Mouse (Mus musculus): ENCODE measurements at regions not wholly inside any gene's neighbourhood (a gene's known extent, or its start where the extent isn't known, plus 50 kb on each side); places are given as distances from the start of the nearest gene placed in this dataset.

DNA sequence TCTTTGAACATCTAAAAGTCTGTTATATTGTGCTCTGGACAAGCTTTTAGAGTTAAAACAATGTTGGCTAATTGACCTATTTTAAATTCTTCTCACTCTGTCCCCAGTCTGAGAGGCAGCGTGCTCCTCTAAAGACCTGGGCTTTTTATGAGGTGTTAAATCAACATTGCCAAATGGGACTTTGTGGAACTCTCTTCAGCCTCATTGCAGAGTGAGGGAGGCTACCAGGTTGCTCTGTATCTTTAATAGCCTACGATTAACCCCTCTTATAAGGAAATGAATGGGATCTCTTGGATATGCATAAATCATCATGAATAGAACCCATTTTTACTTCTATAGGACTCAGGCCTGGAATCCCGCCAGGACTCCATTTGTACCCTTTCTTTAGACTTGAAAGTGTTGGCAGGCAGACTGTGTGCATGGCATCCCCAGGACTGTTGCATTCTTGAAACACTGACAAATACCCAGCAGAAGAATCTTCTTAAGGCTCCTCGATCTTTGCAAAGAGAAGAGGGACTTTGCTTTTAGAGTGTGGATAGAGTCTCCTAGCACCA lies 2157.1 kb downstream of the 4930444P10Rik start:
- 0 out of 2 replicates have a peak, but pooled peaks cover 5% of the 10 kb centered on the region for H3K27me3 ChIP-seq
- no peak overlapping the region for H3K27ac ChIP-seq
- no peaks in the 10 kb centered on the region for H3K36me3 ChIP-seq
- no peak overlapping the region for H3K4me2 ChIP-seq (replicated peaks)
- ATAC-seq (ENCODE audit: low FRiP score, low read depth), result no peak
- peaks cover 5% of the 10 kb centered on the region for H3K9me3 ChIP-seq
- H3K4me1 ChIP-seq, result peaks cover 19% of the 10 kb centered on the region
- no peak overlapping the region for H3K4me3 ChIP-seq
- no peak overlapping the region for H3K9ac ChIP-seq
- 16% methylated on average over 4 of the region's 4 CpGs for WGBS

DNA sequence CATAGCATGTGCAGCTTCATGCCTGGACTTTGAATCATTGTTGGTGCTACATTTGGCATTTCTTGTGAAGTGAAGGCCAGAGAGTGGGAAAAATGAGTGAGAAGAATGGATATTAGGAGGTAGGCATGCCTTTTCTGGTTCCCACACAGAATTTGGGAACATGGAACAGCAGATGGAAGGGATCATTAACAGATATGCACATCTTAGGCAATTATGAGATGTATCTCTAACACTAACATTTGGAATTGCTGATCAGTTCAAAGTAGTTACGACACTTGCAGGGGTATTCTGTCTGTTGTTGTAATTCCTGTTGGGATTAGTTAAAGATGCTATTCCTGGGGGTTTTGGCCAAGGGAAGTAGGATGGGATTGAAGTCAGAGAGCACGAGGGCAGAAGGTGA lies 2164.4 kb downstream of the 4930444P10Rik start:
- no peak overlapping the region for H3K4me2 ChIP-seq (replicated peaks)
- H3K27me3 ChIP-seq, result no peaks in the 10 kb centered on the region

DNA sequence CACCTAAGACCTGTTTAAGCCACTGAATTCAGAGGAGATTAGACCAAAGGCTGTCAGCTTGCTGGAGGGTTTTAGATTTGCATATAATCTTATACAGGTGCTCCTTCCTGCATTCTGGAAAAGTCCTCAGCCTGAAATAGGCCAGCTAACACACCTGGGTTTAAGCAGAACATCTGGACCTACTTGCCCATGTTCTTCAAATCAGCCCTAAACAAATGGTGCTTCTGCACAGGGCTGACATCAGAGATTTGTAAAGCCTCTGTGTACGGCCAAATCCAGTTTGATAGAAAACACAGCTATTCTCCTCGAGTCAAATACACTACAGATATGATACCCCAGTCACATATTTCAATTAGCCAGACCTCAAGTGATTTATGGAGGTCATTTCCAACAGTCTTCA lies 2165.2 kb downstream of the 4930444P10Rik start:
- Histone ChIP-seq H3K4me3 (no peak overlapping the region), H3K9ac (no peak overlapping the region), H3K27me3 (no peaks in the 10 kb centered on the region), H3K9me3 (no peaks in the 10 kb centered on the region), H3K4me2 (replicated peaks) (no peak overlapping the region), H3K36me3 (no peaks in the 10 kb centered on the region), H3K27ac (no peak overlapping the region), H3K4me1 (peaks cover 20% of the 10 kb centered on the region; the same call in 1 of the 2 replicates)
- peak; percentile 69; the same call in 1 of the 2 replicates for ATAC-seq (ENCODE audit: low FRiP score, low read depth)
- WGBS, result 12% methylated on average over 2 of the region's 2 CpGs

More for the DNA sequence above, 2164.4 kb downstream of the 4930444P10Rik start:
- no peak for ATAC-seq (ENCODE audit: low FRiP score, low read depth)
- H3K36me3 ChIP-seq, result no peaks in the 10 kb centered on the region
- H3K4me3 ChIP-seq, result no peak overlapping the region
- no peak overlapping the region for H3K9ac ChIP-seq
- no peak overlapping the region for H3K27ac ChIP-seq
- no peaks in the 10 kb centered on the region for H3K9me3 ChIP-seq
- 85% methylated on average over 2 of the region's 2 CpGs for WGBS
- H3K4me1 ChIP-seq, result peaks cover 20% of the 10 kb centered on the region; the same call in 1 of the 2 replicates

DNA sequence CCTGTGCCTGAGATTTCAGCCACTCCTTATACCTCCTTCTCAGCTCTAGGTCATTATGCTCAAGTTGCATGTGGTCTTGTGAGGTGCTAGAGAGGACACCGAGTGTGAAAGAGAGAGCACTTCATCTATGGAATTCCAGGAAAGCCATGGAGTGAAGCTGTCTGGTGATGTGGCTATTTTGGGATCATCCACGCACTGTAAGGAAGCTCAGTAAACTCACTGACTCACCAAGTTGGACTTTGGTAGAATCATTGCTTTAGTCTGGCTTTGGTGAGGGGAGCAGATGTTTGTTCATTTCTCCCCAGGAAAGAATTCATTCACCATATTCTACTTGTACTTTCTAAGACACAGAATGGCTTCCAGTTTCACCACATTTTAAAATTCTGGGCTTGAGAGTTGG lies 2167.1 kb downstream of the 4930444P10Rik start:
- no peak overlapping the region for H3K27ac ChIP-seq
- H3K9me3 ChIP-seq, result 0 out of 2 replicates have a peak, but pooled peaks cover 9% of the 10 kb centered on the region
- H3K9ac ChIP-seq, result no peak overlapping the region
- no peaks in the 10 kb centered on the region for H3K36me3 ChIP-seq
- H3K4me1 ChIP-seq, result 0 out of 2 replicates have a peak, but pooled peaks cover 11% of the 10 kb centered on the region
- WGBS, result 82% methylated on average over 2 of the region's 2 CpGs
- H3K4me2 ChIP-seq (replicated peaks), result no peak overlapping the region
- no peaks in the 10 kb centered on the region for H3K27me3 ChIP-seq
- no peak overlapping the region for H3K4me3 ChIP-seq
- ATAC-seq (ENCODE audit: low FRiP score, low read depth), result no peak

DNA sequence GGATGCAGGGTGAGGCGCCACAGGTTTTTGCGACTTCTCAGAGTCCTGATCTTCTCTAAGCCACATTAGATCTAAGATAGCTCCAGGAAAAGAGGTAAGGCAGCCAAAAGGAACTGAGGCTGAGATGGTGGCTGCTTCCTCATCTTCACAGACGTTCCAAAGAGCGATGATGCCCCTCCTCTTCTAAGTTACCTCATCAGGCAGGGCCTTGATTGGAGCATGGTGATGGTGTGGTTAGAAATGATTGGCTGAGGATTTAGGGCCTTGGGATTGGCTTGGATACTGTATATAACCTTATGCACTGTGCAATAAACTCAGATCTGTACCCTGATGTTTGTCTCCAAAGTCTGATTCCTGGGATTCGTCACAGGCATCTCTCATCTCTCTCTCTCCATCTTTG lies 2177.9 kb downstream of the 4930444P10Rik start:
- H3K36me3 ChIP-seq, result no peaks in the 10 kb centered on the region
- no peaks in the 10 kb centered on the region for H3K27me3 ChIP-seq
- no peak overlapping the region for H3K4me3 ChIP-seq
- H3K27ac ChIP-seq, result no peak overlapping the region
- no peak overlapping the region for H3K4me2 ChIP-seq (replicated peaks)
- no peak for ATAC-seq (ENCODE audit: low FRiP score, low read depth)
- no peaks in the 10 kb centered on the region for H3K9me3 ChIP-seq
- 88% methylated on average over 5 of the region's 5 CpGs for WGBS
- no peak overlapping the region for H3K9ac ChIP-seq
- H3K4me1 ChIP-seq, result no peaks in the 10 kb centered on the region

GRCm38 (mm10) chr1:13879126-13879525 lies 2214.0 kb downstream of the 4930444P10Rik start:
- WGBS, result 92% methylated on average over 2 of the region's 2 CpGs
- ATAC-seq (ENCODE audit: low FRiP score, low read depth), result no peak

DNA sequence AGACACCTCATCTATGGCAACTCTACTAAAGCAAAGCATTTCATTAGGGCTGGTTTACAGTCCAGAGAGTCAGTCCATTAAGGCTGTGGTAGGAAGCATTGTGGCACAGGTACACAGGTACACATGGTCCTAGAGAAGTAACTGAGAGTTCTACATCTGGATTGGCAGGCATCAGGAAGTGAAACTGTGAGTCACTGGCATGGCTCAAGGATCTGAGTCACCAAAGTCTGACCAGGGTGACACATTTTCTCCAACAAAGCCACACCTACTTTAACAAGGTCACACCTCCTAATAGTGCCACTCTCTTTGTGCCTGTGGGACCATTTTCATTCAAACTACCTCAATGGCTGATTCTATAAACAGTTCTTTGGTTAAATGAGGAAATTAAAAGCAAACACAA lies 2219.2 kb downstream of the 4930444P10Rik start:
- Histone ChIP-seq H3K9me3 (no peaks in the 10 kb centered on the region), H3K4me1 (no peaks in the 10 kb centered on the region), H3K36me3 (no peaks in the 10 kb centered on the region), H3K27ac (no peak overlapping the region), H3K4me3 (no peak overlapping the region), H3K4me2 (replicated peaks) (no peak overlapping the region), H3K27me3 (no peaks in the 10 kb centered on the region), H3K9ac (no peak overlapping the region)
- no peak for ATAC-seq (ENCODE audit: low FRiP score, low read depth)

More at GRCm38 (mm10) chr1:13879126-13879525, 2214.0 kb downstream of the 4930444P10Rik start:
- no peaks in the 10 kb centered on the region for H3K27me3 ChIP-seq
- H3K36me3 ChIP-seq, result no peaks in the 10 kb centered on the region
- no peak overlapping the region for H3K27ac ChIP-seq
- H3K4me1 ChIP-seq, result peaks cover 6% of the 10 kb centered on the region
- H3K4me3 ChIP-seq, result no peak overlapping the region
- no peak overlapping the region for H3K4me2 ChIP-seq (replicated peaks)
- H3K9ac ChIP-seq, result no peak overlapping the region
- no peaks in the 10 kb centered on the region for H3K9me3 ChIP-seq

DNA sequence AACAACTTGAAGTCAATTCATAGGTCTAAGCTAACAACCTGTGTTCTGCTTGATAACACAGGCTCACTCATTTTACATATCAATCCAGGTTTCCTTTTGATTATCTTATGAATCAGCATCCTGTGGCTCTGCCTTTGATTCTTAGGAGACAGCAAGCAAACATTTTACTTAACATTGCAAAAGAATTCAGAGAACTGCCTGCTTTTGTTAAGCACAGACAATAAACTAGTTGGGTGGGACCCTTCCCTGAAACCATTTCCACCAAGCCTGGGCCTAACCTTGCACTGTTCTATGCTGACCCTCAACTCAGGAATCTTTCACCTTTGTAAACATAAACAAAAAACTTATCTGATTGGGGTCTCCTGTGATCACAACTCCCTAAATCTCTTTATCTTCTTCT lies 2220.6 kb downstream of the 4930444P10Rik start:
- no peak overlapping the region for H3K9ac ChIP-seq
- H3K27me3 ChIP-seq, result no peaks in the 10 kb centered on the region
- no peaks in the 10 kb centered on the region for H3K9me3 ChIP-seq
- H3K36me3 ChIP-seq, result no peaks in the 10 kb centered on the region
- ATAC-seq (ENCODE audit: low FRiP score, low read depth), result no peak
- no peak overlapping the region for H3K4me3 ChIP-seq
- no peaks in the 10 kb centered on the region for H3K4me1 ChIP-seq
- H3K27ac ChIP-seq, result no peak overlapping the region
- H3K4me2 ChIP-seq (replicated peaks), result no peak overlapping the region

DNA sequence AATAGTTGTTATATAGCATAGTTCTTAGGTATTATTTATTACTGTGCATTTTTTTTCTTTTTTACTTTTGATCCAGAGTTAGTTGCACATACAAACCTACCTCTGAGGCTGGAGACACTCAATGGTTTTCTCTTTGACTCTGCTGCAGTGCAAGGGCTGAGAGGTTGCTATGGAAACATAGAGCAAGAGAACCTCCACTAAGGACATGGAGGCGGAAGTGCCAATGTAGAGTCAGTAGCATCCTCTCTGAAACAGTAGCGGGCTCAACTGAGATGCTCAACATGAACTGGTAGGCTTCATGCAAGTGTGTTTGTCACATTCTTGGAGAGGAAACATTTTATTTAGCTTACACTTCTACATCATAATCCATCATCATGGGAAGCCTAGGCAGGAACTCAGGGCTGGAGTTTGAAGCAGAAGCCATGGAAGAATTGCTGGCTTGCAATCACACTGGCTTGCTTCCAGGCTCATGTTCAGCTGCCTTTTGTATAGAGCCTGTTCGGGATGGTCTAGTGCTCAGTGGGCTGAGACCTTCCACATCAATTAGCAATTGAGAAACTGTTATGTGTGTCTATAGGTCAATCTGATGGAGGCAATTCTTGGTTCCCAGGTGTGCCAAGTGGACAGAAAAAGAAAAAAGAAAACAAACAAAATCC lies 2222.4 kb downstream of the 4930444P10Rik start:
- no peaks in the 10 kb centered on the region for H3K4me1 ChIP-seq
- no peak overlapping the region for H3K4me3 ChIP-seq
- H3K27me3 ChIP-seq, result no peaks in the 10 kb centered on the region
- no peaks in the 10 kb centered on the region for H3K36me3 ChIP-seq
- WGBS, result 87% methylated on average over 3 of the region's 3 CpGs
- H3K9ac ChIP-seq, result no peak overlapping the region
- H3K9me3 ChIP-seq, result no peaks in the 10 kb centered on the region
- no peak for ATAC-seq (ENCODE audit: low FRiP score, low read depth)
- no peak overlapping the region for H3K4me2 ChIP-seq (replicated peaks)
- H3K27ac ChIP-seq, result no peak overlapping the region

DNA sequence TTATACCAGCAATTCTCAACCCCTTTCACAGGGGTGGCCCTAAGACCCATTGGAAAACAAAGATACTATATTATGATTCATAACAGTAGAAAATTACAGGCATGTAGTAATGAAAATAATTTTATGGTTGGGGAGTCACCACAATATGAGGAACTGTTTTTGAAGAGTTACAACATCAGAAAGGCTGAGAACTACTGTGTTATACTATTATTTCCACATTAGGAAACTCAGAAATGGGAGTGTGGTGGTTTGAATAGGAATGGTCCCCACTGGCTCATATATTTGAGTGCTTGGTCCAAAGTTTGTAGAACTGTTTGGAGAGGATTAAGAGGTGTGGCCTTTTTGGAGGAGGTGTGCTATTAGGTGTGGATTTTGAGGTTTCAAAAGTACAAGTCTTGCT lies 2227.4 kb downstream of the 4930444P10Rik start:
- ATAC-seq (ENCODE audit: low FRiP score, low read depth), result no peak
- H3K4me2 ChIP-seq (replicated peaks), result no peak overlapping the region
- H3K27me3 ChIP-seq, result no peaks in the 10 kb centered on the region
- H3K36me3 ChIP-seq, result no peaks in the 10 kb centered on the region
- H3K9ac ChIP-seq, result no peak overlapping the region
- no peak overlapping the region for H3K4me3 ChIP-seq
- H3K9me3 ChIP-seq, result no peaks in the 10 kb centered on the region
- peaks cover 22% of the 10 kb centered on the region for H3K4me1 ChIP-seq
- H3K27ac ChIP-seq, result no peak overlapping the region

DNA sequence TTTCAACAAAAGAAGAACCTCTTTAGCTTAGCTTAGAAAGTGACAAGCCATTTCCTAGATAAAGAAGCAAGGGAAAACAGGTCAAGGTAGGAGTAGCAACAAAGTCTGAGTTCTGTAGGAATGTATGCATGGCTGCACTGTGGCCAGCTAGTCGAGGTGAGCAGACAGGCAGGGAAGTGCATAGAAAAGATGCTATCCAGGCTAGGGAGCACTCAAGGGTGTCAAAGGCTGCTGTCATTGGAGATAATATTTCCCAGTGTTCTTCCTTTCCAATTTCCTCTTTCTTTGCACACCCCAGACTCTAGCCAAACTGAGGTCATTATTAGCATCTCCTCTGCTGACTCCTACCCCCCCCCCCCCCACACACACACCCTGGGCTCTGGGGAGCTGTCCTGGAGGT lies 2229.4 kb downstream of the 4930444P10Rik start:
- Histone ChIP-seq H3K4me1 (peaks cover 40% of the 10 kb centered on the region), H3K9me3 (no peaks in the 10 kb centered on the region)
- WGBS, result 64% methylated on average over 1 of the region's 1 CpGs

DNA sequence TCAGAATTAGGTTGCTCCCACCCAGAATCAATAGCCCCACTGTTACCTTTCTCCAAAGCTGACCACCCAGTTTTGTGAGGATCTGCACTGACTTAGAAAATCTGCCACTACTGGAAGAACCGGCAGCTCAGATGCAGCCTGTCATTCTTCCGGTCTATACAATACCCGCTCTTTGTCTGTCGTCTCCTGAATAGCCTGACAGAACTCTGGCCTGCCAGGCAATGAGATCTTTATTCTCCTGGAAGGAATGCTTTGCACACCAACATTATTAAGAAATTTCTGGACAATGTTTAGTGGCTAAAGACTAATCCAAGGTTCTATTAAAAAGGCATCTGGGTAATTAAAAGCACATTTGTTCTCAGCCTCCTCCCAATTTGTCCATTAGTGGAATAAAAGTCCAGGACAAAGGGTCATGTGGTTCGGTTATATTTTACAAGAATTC lies 2232.0 kb downstream of the 4930444P10Rik start:
- Histone ChIP-seq H3K36me3 (no peaks in the 10 kb centered on the region), H3K4me2 (replicated peaks) (no peak overlapping the region; the same call in 1 of the 2 replicates), H3K9me3 (no peaks in the 10 kb centered on the region), H3K27ac (peak overlapping the region; percentile 16; the same call in 1 of the 2 replicates), H3K9ac (no peak overlapping the region), H3K27me3 (0 out of 2 replicates have a peak, but pooled peaks cover 8% of the 10 kb centered on the region), H3K4me1 (peaks cover 47% of the 10 kb centered on the region), H3K4me3 (no peak overlapping the region)
- ATAC-seq (ENCODE audit: low FRiP score, low read depth), result peak; percentile 33; the same call in 1 of the 2 replicates
- WGBS, result 9% methylated on average over 5 of the region's 5 CpGs

More for the DNA sequence above, 2229.4 kb downstream of the 4930444P10Rik start:
- Histone ChIP-seq H3K9ac (no peak overlapping the region), H3K27me3 (0 out of 2 replicates have a peak, but pooled peaks cover 6% of the 10 kb centered on the region), H3K4me3 (no peak overlapping the region), H3K4me2 (replicated peaks) (no peak overlapping the region), H3K27ac (no peak overlapping the region), H3K36me3 (no peaks in the 10 kb centered on the region)
- ATAC-seq (ENCODE audit: low FRiP score, low read depth), result no peak

Data from limb, embryonic 13.5 days (tissue).